Mouse (Mus musculus) left cerebral cortex, postnatal 25 days (tissue): Measurements from ENCODE around the gene Slamf9. TPM values are rescaled to one million over a fixed set of nuclear protein-coding genes. Genes with fewer than 3 reads are reported as not detected.

Source experiments
- DNase-seq, 2 experiments: peaks; one replicate each; pipeline ENCODE4 v3.0.0; 2022; ENCODE audit warnings: low spot score in 2 of 2, mixed read lengths in 1 of 2
- intact Hi-C: fragments of 180-260 bp; cut with DNase I; formaldehyde crosslinking; loops from one replicate; pipeline ENCODE4 v1.15.1; 2025
- total RNA-seq, 2 experiments: library from RNA; stranded (reverse); gene quantifications; 2 replicates each; pipeline ENCODE4 v1.2.3; 2021

The Slamf9 gene
- under 1 TPM; 0.41 to 0.46 TPM for total RNA-seq

- intact Hi-C loops, result no loop called here
- DNase-seq, result no peak
These were observed at the start of gene Slamf9 for GRCm38 (mm10) chr1:172475054-172475741. Gene Slamf9 (plus strand): TSS chr1:172475358.

DNA sequence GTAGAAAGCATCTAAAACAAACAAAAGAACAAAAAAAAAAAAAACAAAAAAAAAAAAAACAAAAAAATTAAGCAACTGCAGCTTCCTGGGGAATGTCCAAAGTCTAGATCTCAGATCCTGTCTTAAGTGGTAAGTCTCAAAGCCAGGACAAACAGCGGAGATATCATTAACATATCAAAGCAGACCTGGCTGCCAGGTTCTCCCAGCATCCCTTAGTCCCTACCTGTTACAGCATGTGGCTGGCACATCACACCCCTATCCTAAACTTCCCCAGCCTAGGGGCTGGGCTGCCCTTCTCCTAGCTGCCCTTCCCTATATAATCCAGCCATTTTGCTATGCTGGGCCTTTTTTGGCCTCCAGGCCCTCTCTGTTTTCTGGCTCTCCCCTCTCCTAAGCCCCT, 48.7 kb upstream of the Slamf9 start:
- intact Hi-C loops, result no loop called here
- no peak for DNase-seq

GRCm38 (mm10) chr1:172427841-172428240, 47.3 kb upstream of the Slamf9 start:
- no peak for DNase-seq
- intact Hi-C loops, result no loop called here

DNA sequence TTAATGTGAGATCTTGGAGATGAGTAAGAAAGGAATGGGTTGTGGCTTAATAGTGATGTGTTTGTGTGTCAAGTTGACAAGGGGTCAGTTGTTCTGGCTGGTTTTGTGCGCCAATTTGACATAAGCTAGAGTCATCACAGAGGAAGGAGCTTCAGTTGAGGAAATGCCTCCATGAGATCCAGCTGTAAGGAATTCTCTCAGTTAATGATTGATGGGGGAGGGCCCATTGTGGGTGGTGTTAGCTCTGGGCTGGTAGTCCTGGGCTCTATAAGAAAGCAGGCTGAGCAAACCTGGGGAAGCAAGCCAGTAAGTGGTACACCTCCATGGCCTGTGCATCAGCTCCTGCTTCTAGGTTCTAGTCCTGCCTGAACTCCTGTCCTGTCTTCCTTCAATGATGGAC, 46.5 kb upstream of the Slamf9 start:
- intact Hi-C loops, result no loop called here
- no peak for DNase-seq

GRCm38 (mm10) chr1:172430731-172431220, 44.4 kb upstream of the Slamf9 start:
- intact Hi-C loops, result no loop called here

DNA sequence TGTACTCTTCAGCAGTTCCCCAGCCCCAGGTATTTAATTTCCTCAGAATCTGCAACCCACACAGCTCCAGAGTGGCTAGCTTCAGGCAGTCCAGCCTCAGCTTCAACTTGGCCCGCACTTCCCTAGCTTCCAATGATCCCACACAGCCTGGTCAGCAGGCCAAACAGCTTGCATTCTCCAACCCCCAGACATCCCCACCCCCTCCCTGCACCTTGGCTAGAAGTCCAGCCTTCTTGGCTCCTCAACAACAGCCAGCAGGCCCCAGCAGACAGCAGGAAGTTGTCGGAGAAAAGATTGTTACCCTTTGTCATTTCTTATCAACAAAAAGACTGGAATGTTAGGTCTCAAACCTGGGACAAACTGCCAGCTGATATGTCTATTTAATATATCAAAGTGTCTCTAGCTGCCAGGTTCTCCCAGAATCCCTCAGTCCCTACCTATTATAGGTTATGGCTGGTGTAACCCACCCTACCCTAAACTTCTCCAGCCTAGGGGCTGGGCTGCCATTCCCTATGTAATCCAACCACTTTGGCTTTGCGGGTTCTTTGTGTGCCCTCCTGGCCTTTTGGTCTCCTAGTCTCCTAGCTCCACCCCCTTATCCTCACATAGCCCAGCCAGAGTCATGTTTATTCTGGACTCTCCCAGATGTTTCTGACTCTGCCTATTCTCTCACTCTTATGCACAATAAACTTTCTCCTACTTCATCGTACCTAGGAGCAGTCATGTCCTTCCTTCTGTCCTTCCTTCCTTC, 43.1 kb upstream of the Slamf9 start:
- DNase-seq, result no peak
- intact Hi-C loops, result no loop called here

More at GRCm38 (mm10) chr1:172430731-172431220, 44.4 kb upstream of the Slamf9 start:
- no peak for DNase-seq

DNA sequence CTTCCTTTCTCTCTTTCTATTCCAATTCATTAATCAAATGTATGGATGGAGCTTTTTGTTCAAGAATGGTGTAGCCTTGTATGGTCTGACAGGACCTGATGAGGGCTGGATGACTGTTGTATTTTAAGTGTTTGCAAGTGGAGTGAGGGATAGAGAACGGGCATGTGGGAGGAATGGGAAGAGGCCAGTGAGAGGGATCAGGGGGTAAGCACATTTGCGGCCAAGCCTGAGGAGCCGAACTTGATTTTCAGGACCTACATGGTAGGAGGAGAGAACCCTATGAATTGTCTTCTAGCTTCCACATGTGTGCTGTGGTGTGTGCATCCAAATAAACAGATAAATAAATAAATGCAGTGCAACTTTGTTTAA, 42.6 kb upstream of the Slamf9 start:
- no peak for DNase-seq
- intact Hi-C loops, result no loop called here

- intact Hi-C loops, result no loop called here
- DNase-seq, result no peak
These were observed 41.9 kb upstream of the Slamf9 start for GRCm38 (mm10) chr1:172433012-172433850.

GRCm38 (mm10) chr1:172433851-172434165, 41.4 kb upstream of the Slamf9 start:
- intact Hi-C loops, result no loop called here
- no peak for DNase-seq

DNA sequence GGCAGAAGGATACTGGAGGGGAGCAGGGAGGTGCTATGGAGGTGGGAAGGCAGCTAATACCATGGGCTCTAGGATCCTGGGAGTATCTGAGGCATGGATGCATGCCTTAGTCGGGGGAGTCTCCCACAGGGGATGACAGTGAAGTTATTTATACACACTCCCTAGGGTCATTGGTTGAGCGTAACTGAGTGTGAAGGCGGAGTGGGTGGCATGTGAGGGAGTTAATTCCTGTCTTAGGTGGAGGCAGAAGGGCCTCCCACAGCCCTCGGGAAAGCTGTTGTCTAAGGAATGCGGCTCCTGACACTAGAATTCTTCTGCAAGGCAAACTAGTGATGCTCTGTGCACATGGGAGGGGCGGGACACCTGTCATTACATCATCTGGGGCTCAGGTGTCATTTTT, 38.4 kb upstream of the Slamf9 start:
- intact Hi-C loops, result no loop called here
- DNase-seq, result no peak

DNA sequence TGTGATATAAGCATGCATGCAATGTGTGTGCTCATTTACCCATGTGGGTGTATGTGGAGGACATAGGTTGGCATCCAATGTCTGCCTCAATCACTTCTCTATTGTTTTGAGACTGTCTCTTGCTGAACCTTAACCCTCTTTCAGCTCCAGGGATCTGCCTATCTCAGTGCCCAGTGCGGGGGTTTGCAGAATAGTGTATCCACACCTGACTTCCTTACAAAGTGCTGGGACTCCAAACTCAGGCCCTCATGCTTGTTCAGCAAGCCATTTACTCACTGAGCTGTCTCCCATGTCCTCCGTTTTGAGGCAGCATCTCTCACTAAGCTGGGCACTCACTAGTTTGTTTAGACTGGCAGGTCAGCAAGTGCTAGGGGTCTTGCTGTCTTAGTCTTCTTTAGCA, 36.5 kb upstream of the Slamf9 start:
- intact Hi-C loops, result no loop called here
- DNase-seq, result no peak

DNA sequence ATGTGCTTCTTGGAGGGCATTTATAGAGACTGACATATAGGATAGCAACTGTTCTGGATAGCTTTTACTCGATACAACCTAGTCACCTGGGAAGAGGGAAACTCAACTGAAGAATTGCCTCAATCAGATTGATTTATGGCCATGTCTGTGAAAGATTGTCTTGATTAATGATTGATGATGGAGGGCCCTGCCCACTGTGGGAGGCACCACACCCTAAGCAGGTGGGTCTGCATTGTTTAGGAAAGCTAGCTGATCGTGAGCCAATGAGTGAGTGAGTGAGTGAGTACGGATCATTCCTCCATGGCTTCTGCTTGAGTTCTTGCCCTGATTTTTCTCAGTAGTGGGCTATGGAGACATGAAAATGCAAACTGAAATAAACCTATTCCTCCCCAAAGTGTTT, 34.6 kb upstream of the Slamf9 start:
- intact Hi-C loops, result no loop called here
- no peak for DNase-seq

- intact Hi-C loops, result no loop called here
These were observed 33.2 kb upstream of the Slamf9 start for GRCm38 (mm10) chr1:172441935-172442445.

GRCm38 (mm10) chr1:172450226-172450625, 24.9 kb upstream of the Slamf9 start:
- intact Hi-C loops, result no loop called here

More at GRCm38 (mm10) chr1:172441935-172442445, 33.2 kb upstream of the Slamf9 start:
- DNase-seq, result no peak

DNA sequence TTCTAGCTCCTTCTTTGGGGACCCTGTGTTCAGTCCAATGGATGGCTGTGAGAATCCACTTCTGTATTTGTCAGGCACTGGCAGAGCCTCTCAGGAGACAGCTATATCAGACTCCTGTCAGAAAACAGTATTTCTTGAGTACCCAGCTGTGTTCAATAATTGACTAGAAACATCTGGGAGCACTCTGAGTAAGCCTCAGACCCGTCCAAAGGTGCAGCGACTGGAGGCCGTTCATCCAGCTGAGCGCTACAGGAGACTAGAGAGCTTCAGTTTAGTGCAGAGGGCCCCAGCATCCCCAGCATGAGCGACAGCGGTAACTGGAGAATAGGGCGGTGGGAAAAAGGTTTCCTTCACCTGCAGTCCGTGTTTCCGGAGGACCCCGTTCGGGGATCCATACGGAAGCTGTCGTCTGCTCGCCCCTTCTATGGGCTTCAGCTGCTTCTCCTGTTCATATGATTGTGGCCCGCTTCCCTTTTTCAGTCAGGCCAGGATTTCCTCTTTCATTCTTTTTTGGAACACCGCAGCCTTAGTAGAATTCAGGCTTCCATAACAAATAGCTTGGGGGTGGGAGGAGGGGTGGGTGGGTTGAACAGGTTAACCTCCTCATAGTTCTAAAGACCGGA, 24.2 kb upstream of the Slamf9 start:
- DNase-seq, result no peak
- intact Hi-C loops, result no loop called here

More at GRCm38 (mm10) chr1:172450226-172450625, 24.9 kb upstream of the Slamf9 start:
- DNase-seq, result no peak

DNA sequence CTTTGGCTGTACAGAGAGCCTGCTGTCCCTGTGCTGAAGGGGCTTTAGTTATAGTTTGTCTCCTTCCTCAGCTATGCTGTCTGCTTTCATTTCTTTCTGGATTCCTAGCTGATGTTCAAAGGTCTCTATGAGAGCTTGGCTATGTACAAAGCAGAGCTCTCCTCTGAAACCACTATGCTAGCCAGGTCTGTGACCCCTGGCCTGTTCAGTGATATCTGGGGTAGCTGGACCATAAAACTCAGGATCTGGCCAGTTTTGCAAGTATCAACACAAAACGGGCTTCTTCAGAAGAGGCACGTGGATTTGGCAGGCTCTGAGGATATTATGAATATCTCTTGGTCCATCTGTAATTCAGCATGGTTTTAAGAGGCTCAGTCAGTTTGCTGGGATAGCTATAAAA, 22.2 kb upstream of the Slamf9 start:
- DNase-seq, result no peak
- intact Hi-C loops, result no loop called here

GRCm38 (mm10) chr1:172453810-172454209, 21.3 kb upstream of the Slamf9 start:
- intact Hi-C loops, result no loop called here
- DNase-seq, result no peak

GRCm38 (mm10) chr1:172455416-172455815, 19.7 kb upstream of the Slamf9 start:
- DNase-seq, result no peak
- intact Hi-C loops, result no loop called here

DNA sequence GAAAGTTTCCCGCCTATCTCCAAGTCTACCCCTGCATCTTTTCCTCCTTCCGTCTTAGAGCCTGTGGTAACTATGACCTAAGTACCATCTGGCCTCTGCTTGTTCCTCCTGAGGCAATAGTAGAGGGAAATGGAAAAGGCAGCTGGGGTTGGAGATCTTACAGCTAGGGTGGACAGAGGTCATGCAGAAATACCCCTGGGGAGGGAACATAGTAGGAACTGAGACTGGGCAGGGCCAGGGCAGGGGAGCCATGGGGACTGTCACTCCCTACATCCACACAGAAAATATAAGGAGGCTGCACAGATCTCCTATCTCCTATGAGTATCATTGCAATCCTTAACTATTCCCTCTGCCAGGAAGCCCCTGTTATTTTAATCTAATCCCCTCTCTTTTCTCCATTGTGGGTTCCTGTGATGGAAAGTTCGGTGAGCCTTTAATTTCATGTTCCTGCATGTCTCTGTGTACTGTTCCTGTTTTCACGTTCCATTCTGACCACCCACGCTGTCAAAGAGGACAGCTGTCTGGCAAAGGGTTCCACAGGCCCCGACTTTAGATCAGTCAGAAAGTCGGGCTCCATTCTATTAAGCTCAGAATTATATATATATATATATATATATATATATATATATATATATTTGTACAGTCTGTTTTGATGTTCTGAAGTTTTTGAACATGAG, 19.0 kb upstream of the Slamf9 start:
- intact Hi-C loops, result no loop called here
- DNase-seq, result no peak
